Mouse (Mus musculus) liver, embryonic 14.5 days (tissue): Measurements from ENCODE around the gene Fgd2. TPM values are rescaled to one million over a fixed set of nuclear protein-coding genes. Genes with fewer than 3 reads are reported as not detected.

Source experiments
- ATAC-seq: fragments of 200-750 bp; cut with Nextera tagmentation; 2 replicates; pipeline ENCODE4 v1.8.0; 2017; ENCODE audit warnings: moderate number of reproducible peaks, mild to moderate bottlenecking, moderate library complexity; ENCODE audit not compliant: insufficient read depth
- DNase-seq, 3 experiments: peaks; one replicate each; pipeline ENCODE4 v3.0.0-alpha.2; 2012 to 2013; ENCODE audit warnings: low read depth in 3 of 3, low spot score in 3 of 3
- H3K27ac ChIP-seq: fragments of 300-500 bp; sonication (generic); 2 replicates; pipeline ENCODE4 v1.5.1; 2014; ENCODE audit warnings: moderate library complexity, mild to moderate bottlenecking, control low read depth, inconsistent platforms
- H3K27me3 ChIP-seq: fragments of 300-500 bp; sonication (generic); 2 replicates; pipeline ENCODE4 v1.6.1; 2014; ENCODE audit warnings: mild to moderate bottlenecking, low read length, moderate library complexity; ENCODE audit not compliant: control insufficient read depth, insufficient read depth
- H3K36me3 ChIP-seq: fragments of 300-500 bp; sonication (generic); replicated peaks from 2 replicates; pipeline ENCODE4 v1.6.1; 2014; ENCODE audit warnings: low read depth; ENCODE audit not compliant: control insufficient read depth, insufficient read depth
- H3K4me1 ChIP-seq, 2 experiments: fragments of 200-500 bp in 1 of 2; fragments of 300-500 bp in 1 of 2; sonication (generic) in 1 of 2; replicated peaks; 2 replicates each; pipeline ENCODE4 v1.6.1; 2012 to 2014; ENCODE audit warnings: antibody characterized with exemption in 1 of 2, inconsistent platforms in 1 of 2, low read length in 1 of 2; ENCODE audit not compliant: control insufficient read depth in 2 of 2, insufficient read depth in 2 of 2
- H3K4me2 ChIP-seq: fragments of 300-500 bp; sonication (generic); 2 replicates; pipeline ENCODE4 v1.6.1; 2014; ENCODE audit warnings: low read depth, mild to moderate bottlenecking, control low read depth, moderate library complexity
- H3K4me3 ChIP-seq, 2 experiments: fragments of 200-500 bp in 1 of 2; fragments of 300-500 bp in 1 of 2; sonication (generic) in 1 of 2; 2 replicates each; pipeline ENCODE4 v1.5.1; 2012 to 2014; ENCODE audit warnings: low read depth in 2 of 2, low read length in 2 of 2, mild to moderate bottlenecking in 2 of 2, control low read depth in 1 of 2, inconsistent platforms in 1 of 2, moderate library complexity in 1 of 2; ENCODE audit not compliant: insufficient read depth in 1 of 2
- H3K9ac ChIP-seq: fragments of 300-500 bp; sonication (generic); replicated peaks from 2 replicates; pipeline ENCODE4 v1.6.1; 2014; ENCODE audit warnings: mild to moderate bottlenecking, control low read depth, moderate library complexity
- H3K9me3 ChIP-seq: fragments of 300-500 bp; sonication (generic); 2 replicates; pipeline ENCODE4 v1.6.1; 2016; ENCODE audit warnings: low read length, mixed read lengths; ENCODE audit not compliant: control insufficient read depth
- CTCF ChIP-seq: IDR thresholded peaks from 2 replicates; pipeline ENCODE4 v1.5.1; 2016; ENCODE audit warnings: antibody characterized with exemption, low read depth, control low read depth
- EP300 ChIP-seq: IDR thresholded peaks from 2 replicates; pipeline ENCODE4 v1.6.1; 2016; ENCODE audit warnings: antibody characterized with exemption, low read depth
- WGBS: fragments of 180-500 bp; shearing (Covaris S2); extraction: QIAGEN DNeasy Blood & Tissue Kit; methylation state at CpG from one replicate; pipeline ENCODE4 v1.1.7; 2014; ENCODE audit not compliant: insufficient replicate concordance; 5-methylcytosine and 5-hydroxymethylcytosine counted together
- polyA plus RNA-seq, 2 experiments: library from polyadenylated mRNA; depleted of rRNA in 1 of 2; stranded (reverse) in 1 of 2; unstranded in 1 of 2; fragments of >200 nt; fragmentation: Nextera tagmentation in 1 of 2; extraction: Ambion mirVana in 1 of 2; gene quantifications; 2 replicates each; pipeline versions ENCODE4 v1.2.1 to v1.2.3; 2012 to 2014

Gene Fgd2
- polyA plus RNA-seq, 2 experiments, result 3.8 to 8.5 TPM

GRCm38 (mm10) chr17:29400044-29400443 is 39.3 kb downstream of the Fgd2 start:
- Histone ChIP-seq H3K4me1 (peaks cover 26 to 36% of the 10 kb centered on the region in 2 experiments), H3K4me3 (no peak overlapping the region), H3K27me3 (no peaks in the 10 kb centered on the region), H3K27ac (no peak overlapping the region), H3K36me3 (no peaks in the 10 kb centered on the region), H3K4me2 (no peak overlapping the region), H3K9ac (no peak overlapping the region), H3K9me3 (no peaks in the 10 kb centered on the region)
- no peak for TF ChIP-seq EP300
- no peak for TF ChIP-seq CTCF
- WGBS, result 67% methylated on average over 5 of the region's 5 CpGs
- ATAC-seq (no peak), DNase-seq (no peak)

GRCm38 (mm10) chr17:29401741-29402268 is 41.1 kb downstream of the Fgd2 start:
- H3K27ac ChIP-seq, result no peak overlapping the region

GRCm38 (mm10) chr17:29403179-29403578 is 42.5 kb downstream of the Fgd2 start:
- Histone ChIP-seq H3K27ac (no peak overlapping the region), H3K4me3 (no peak overlapping the region), H3K4me2 (no peak overlapping the region), H3K36me3 (no peaks in the 10 kb centered on the region), H3K9me3 (no peaks in the 10 kb centered on the region), H3K9ac (no peak overlapping the region), H3K27me3 (no peaks in the 10 kb centered on the region), H3K4me1 (peaks cover 9 to 14% of the 10 kb centered on the region in 2 experiments)
- ATAC-seq (no peak), DNase-seq (no peak)
- WGBS, result 37% methylated on average over 1 of the region's 1 CpGs
- TF ChIP-seq CTCF (0 out of 2 replicates have a peak, but pooled peaks have one; percentile 8), EP300 (no peak)

More at GRCm38 (mm10) chr17:29401741-29402268, 41.1 kb downstream of the Fgd2 start:
- Histone ChIP-seq H3K36me3 (no peaks in the 10 kb centered on the region), H3K4me1 (peaks cover 21 to 26% of the 10 kb centered on the region in 2 experiments), H3K4me2 (no peak overlapping the region), H3K27me3 (no peaks in the 10 kb centered on the region), H3K4me3 (no peak overlapping the region), H3K9me3 (no peaks in the 10 kb centered on the region), H3K9ac (no peak overlapping the region)
- no peak for ATAC-seq
- 75% methylated on average over 15 of the region's 15 CpGs for WGBS
- TF ChIP-seq CTCF (no peak), EP300 (no peak)
- no peak for DNase-seq

GRCm38 (mm10) chr17:29405501-29405900 is 44.8 kb downstream of the Fgd2 start:
- no peak overlapping the region for H3K4me2 ChIP-seq
- DNase-seq (no peak), ATAC-seq (no peak)
- no peak overlapping the region for H3K27ac ChIP-seq
- H3K36me3 ChIP-seq, result no peaks in the 10 kb centered on the region
- WGBS, result 67% methylated on average over 13 of the region's 13 CpGs
- TF ChIP-seq CTCF (no peak), EP300 (no peak)
- no peaks in the 10 kb centered on the region for H3K9me3 ChIP-seq
- no peaks in the 10 kb centered on the region for H3K27me3 ChIP-seq
- H3K4me1 ChIP-seq, result peaks cover 4 to 6% of the 10 kb centered on the region in 2 experiments; a peak in 2 of 4 replicates
- no peak overlapping the region for H3K4me3 ChIP-seq
- no peak overlapping the region for H3K9ac ChIP-seq

- H3K4me1 ChIP-seq, result peaks cover 4 to 6% of the 10 kb centered on the region in 2 experiments; a peak in 2 of 4 replicates
- 64% methylated on average over 6 of the region's 6 CpGs for WGBS
- H3K4me3 ChIP-seq, result no peak overlapping the region
- H3K4me2 ChIP-seq, result no peak overlapping the region
- H3K27me3 ChIP-seq, result no peaks in the 10 kb centered on the region
- no peak overlapping the region for H3K9ac ChIP-seq
- DNase-seq (no peak), ATAC-seq (no peak)
- H3K27ac ChIP-seq, result no peak overlapping the region
- TF ChIP-seq CTCF, result no peak
- no peak for TF ChIP-seq EP300
- H3K36me3 ChIP-seq, result no peaks in the 10 kb centered on the region
- no peaks in the 10 kb centered on the region for H3K9me3 ChIP-seq
Measured at GRCm38 (mm10) chr17:29406077-29406476, 45.4 kb downstream of the Fgd2 start.
